7 mouse cellular contexts compared by ENCODE assay signal in the genomic region with DNA sequence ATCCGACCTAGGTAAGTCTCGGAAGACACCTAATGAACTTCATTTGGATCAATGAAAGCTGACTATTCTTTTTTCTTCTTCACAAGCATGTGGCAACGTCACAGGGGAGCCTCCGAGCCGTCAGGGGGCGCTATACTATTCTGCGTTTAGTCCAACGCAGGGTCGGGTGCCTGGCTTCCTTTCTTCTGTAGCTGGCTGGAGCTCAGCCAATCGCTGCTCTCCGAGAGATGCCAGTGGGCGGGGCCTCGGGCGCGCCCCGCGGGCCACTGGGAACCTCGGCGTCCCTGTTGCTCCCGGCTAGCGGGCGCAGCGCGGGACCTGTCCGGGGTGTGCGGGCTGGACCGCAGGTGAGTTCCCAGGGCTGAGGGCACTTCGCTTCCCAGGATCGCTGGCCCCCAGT. TPM values are rescaled to one million over a fixed set of nuclear protein-coding genes. Genes with fewer than 3 reads are reported as not detected.
DNase-seq lines count a peak whose midpoint lies in the region; ATAC-seq lines count a peak whose summit lies in the region.

TSS of gene Smim12 (plus strand) at position 233 of the 400 bp plus-strand sequence.

- 0 out of 2 replicates have a peak, but pooled peaks cover 4% of the 10 kb centered on the region for H3K27me3 ChIP-seq in embryonic facial prominence, embryonic 12.5 days
- no peaks in the 10 kb centered on the region for H3K27me3 ChIP-seq in limb, embryonic 11.5 days (ENCODE audit: control insufficient read depth, insufficient read depth, low read length)
- no peaks in the 10 kb centered on the region for H3K27me3 ChIP-seq in midbrain, embryonic 14.5 days (ENCODE audit: control insufficient read depth, insufficient read depth, low read length)

- H3K27ac ChIP-seq in embryonic facial prominence, embryonic 12.5 days: no peak within 1 kb of the TSS
- H3K27ac ChIP-seq in limb, embryonic 11.5 days (replicated peaks; ENCODE audit: low read depth, low read length): 0 out of 2 replicates have a peak within 1 kb of the TSS, but pooled peaks have one; percentile 21
- H3K27ac ChIP-seq in midbrain, embryonic 14.5 days (replicated peaks; ENCODE audit: low read depth, low read length): peak within 1 kb of the TSS; percentile 55; the same call in 1 of the 2 replicates

- peaks cover 7% of the 10 kb centered on the region for H3K4me1 ChIP-seq in embryonic facial prominence, embryonic 12.5 days
- H3K4me1 ChIP-seq in limb, embryonic 11.5 days (ENCODE audit: control insufficient read depth, insufficient read depth, low read length): no peaks in the 10 kb centered on the region; the same call in 1 of the 2 replicates
- peaks cover 10% of the 10 kb centered on the region for H3K4me1 ChIP-seq in midbrain, embryonic 14.5 days (ENCODE audit: control insufficient read depth, insufficient read depth, low read length)

- DNase-seq in adrenal gland, postnatal 25 days: peak; percentile 100
- DNase-seq in heart, adult 11 months: peak; percentile 100
- peak; percentile 99 for DNase-seq in kidney, adult 18-20 months
- DNase-seq in limb, embryonic 11.5 days (ENCODE audit: low spot score): peak; percentile 100
- DNase-seq in midbrain, embryonic 14.5 days: peak; percentile 100
- peak; percentile 96 to 99 for DNase-seq in spleen, adult 18-20 months

- peaks cover 18% of the 10 kb centered on the region for H3K36me3 ChIP-seq in embryonic facial prominence, embryonic 12.5 days
- peaks cover 2% of the 10 kb centered on the region; the same call in 1 of the 2 replicates for H3K36me3 ChIP-seq in limb, embryonic 11.5 days (ENCODE audit: control insufficient read depth, insufficient read depth, low read length)
- peaks cover 18% of the 10 kb centered on the region for H3K36me3 ChIP-seq in midbrain, embryonic 14.5 days (ENCODE audit: control insufficient read depth, insufficient read depth, low read length)

- under 1% methylated on average over 29 of the region's 29 CpGs for WGBS in embryonic facial prominence, embryonic 12.5 days
- WGBS in limb, embryonic 11.5 days: under 1% methylated on average over 29 of the region's 29 CpGs
- WGBS in midbrain, embryonic 14.5 days: under 1% methylated on average over 29 of the region's 29 CpGs

- peak within 1 kb of the TSS; percentile 97 for H3K9ac ChIP-seq in embryonic facial prominence, embryonic 12.5 days
- peak within 1 kb of the TSS; percentile 96 for H3K9ac ChIP-seq in limb, embryonic 11.5 days (ENCODE audit: low read length)
- H3K9ac ChIP-seq in midbrain, embryonic 14.5 days (replicated peaks; ENCODE audit: low read length): peak within 1 kb of the TSS; percentile 92

- peak within 1 kb of the TSS; percentile 95 for H3K4me3 ChIP-seq in embryonic facial prominence, embryonic 12.5 days
- peak within 1 kb of the TSS; percentile 95 for H3K4me3 ChIP-seq in limb, embryonic 11.5 days (ENCODE audit: low read depth, low read length)
- peak within 1 kb of the TSS; percentile 93 for H3K4me3 ChIP-seq in midbrain, embryonic 14.5 days (replicated peaks; ENCODE audit: low read depth, low read length)

- peak; percentile 88 for ATAC-seq in embryonic facial prominence, embryonic 12.5 days (ENCODE audit: insufficient number of reproducible peaks, insufficient read depth, low FRiP score, low TSS enrichment)
- ATAC-seq in limb, embryonic 11.5 days (ENCODE audit: insufficient number of reproducible peaks, low FRiP score, low TSS enrichment, low read depth): peak; percentile 94
- peak; percentile 92 for ATAC-seq in midbrain, embryonic 14.5 days (ENCODE audit: low FRiP score, low TSS enrichment)

- H3K9me3 ChIP-seq in embryonic facial prominence, embryonic 12.5 days: no peaks in the 10 kb centered on the region
- H3K9me3 ChIP-seq in limb, embryonic 11.5 days (ENCODE audit: control insufficient read depth, low read length): no peaks in the 10 kb centered on the region
- no peaks in the 10 kb centered on the region for H3K9me3 ChIP-seq in midbrain, embryonic 14.5 days (ENCODE audit: control insufficient read depth, low read length)

- peak within 1 kb of the TSS; percentile 82 for H3K4me2 ChIP-seq in embryonic facial prominence, embryonic 12.5 days (replicated peaks)
- peak within 1 kb of the TSS; percentile 83 for H3K4me2 ChIP-seq in limb, embryonic 11.5 days (ENCODE audit: low read depth, severe bottlenecking)
- H3K4me2 ChIP-seq in midbrain, embryonic 14.5 days (ENCODE audit: low read length): peak within 1 kb of the TSS; percentile 97

RNA-seq across cellular contexts. Expression of gene Smim12, which starts in this region (rescaled TPM):
- 48.8 and 55.9 TPM in 2 replicates for total RNA-seq in adrenal gland, postnatal 25 days (2021)
- polyA plus RNA-seq in embryonic facial prominence, embryonic 12.5 days (2016; fragmentation: Nextera tagmentation; extraction: Ambion mirVana): 49.1 and 51.1 TPM in 2 replicates
- polyA plus RNA-seq in limb, embryonic 11.5 days (2014; fragmentation: Nextera tagmentation; extraction: Ambion mirVana): 61.5 and 65.9 TPM in 2 replicates
- 43.0 and 52.2 TPM in 2 replicates for polyA plus RNA-seq in midbrain, embryonic 14.5 days (2014; fragmentation: Nextera tagmentation; extraction: Ambion mirVana)
